Mouse (Mus musculus) monocyte, adult 2 months (primary cell): ENCODE data around the gene Slc17a6.
"Not testable (repeated sequence)": the region's sequence is repeated elsewhere in the genome, so short reads cannot be mapped to it uniquely, and the experiment has no call there.

Experiments used
- DNase-seq, 2 experiments: peaks; one replicate each; pipeline ENCODE4 v3.0.0; 2022; ENCODE audit warnings: low spot score in 2 of 2, low read depth in 1 of 2

Slc17a6 gene

GRCm38 (mm10) chr7:51693539-51694217 is 71.9 kb downstream of the Slc17a6 start:
- DNase-seq: no peak

GRCm38 (mm10) chr7:51694452-51694851 is 72.6 kb downstream of the Slc17a6 start:
- no peak for DNase-seq

DNA sequence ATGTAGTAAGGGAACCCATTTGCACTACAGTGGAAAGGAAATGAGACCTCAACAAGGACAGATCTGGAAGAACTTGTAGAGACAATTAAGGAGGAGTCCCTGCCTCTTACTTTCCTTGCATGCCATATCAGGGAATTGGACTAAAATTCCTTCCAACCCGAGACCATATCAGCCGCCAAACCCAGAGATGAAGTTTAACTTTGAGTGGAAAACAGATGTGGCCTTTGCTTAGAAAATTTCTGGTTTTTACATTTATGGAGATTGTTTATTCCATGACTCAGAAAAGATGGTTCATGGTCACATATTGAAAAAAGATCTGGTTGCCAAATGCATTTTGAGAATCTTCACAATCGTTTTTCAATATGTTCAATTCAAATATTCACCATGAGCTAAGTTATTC is 87.7 kb downstream of the Slc17a6 start:
- DNase-seq: no peak

GRCm38 (mm10) chr7:51710346-51710745 is 88.5 kb downstream of the Slc17a6 start:
- not testable (repeated sequence) for DNase-seq

DNA sequence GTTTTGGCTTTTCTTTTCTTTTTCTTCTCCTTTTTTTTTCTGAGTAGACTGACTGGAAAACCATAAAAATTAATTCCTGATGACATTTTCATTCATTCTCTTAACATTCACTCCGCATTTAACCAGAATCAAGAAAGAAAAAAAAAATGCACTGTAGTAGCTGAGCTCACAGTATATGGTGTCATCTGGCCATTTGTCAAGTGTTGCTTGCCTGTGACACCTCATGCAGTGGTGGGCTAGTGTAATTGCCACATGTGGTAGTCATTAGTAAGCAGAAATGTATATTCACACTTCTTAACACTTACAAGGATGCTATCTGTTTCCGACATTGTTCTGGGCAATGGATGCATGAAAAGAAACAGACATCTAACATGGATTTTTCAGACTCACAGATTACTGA is 94.0 kb downstream of the Slc17a6 start:
- DNase-seq: no peak
